Mouse (Mus musculus): Measurements from ENCODE around the gene Iqcm.

The Iqcm gene

DNA sequence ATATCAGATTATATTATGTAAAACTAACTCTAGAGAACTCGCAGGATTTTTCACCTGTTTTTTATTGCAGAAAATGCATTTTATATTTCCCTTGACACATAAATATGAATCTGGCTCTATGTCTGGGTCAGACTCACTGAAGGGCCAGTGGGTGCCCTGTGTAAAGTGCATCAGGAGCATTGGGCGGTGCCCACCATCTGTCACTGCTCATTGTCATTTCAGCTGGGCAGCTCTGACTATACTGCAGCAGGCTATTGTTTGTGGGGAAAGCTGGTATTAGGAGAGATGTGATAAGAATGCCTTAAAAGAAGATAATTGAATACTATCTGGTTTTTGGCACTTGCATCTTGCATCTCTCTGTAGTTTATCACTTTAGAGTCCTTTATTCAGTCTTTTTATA is 507.5 kb downstream of the Iqcm start:
- no peak for TF ChIP-seq GATA4 (IDR thresholded peaks at IDR 0.05; ENCODE audit: insufficient replicate concordance, low read length)

DNA sequence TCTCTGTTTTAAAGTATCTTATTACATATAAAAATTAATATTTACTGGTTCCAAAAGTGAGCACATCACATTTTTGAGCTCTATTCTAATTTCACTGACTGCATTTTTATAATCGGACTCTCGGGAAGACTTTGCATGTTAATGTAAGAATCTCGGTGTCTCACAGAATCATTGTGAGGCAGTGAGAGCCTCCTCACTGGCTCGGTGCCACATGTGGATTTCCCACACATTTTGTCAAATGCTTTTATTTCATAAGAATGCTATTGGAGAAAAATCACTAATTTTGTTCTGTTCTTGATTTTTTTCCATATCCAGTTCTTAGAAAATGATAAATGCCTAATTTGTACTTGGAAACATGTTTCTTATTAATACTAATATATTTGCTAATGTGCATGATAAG is 570.0 kb downstream of the Iqcm start:
- TF ChIP-seq GATA4 (IDR thresholded peaks at IDR 0.05; ENCODE audit: insufficient replicate concordance, low read length) = no peak

Measured in liver, adult (tissue).